Mouse (Mus musculus): ENCODE results near the gene Gm10488. TPM values are rescaled to one million over a fixed set of nuclear protein-coding genes. Genes with fewer than 3 reads are reported as not detected.

Gene Gm10488
- total RNA-seq (2023) = not detected in 2 replicates

GRCm38 (mm10) chrX:29976014-29976413 lies at the start of gene Gm10488:
TSS of gene Gm10488 (plus strand) at chrX:29976314.

